10 mouse cellular contexts compared by ENCODE assay signal in genomic region chr1:194148416-194149364, GRCm38 (mm10).
DNase-seq lines count a peak whose midpoint lies in the region; ATAC-seq and TF ChIP-seq lines count a peak whose summit lies in the region.
"Had no signal": no experiment of that assay in that cellular context is flagged by ENCODE, and none has a peak within 500 bp of the region (broad histone marks: within the 10 kb centered on the region; RNA-seq: fewer than 3 reads in every experiment).

No protein-coding gene starts in this region.

- no peak for TF ChIP-seq EP300 in stomach, postnatal 0 days (optimal IDR thresholded peaks at IDR 0.05)

- H3K27me3 ChIP-seq in forebrain, embryonic 12.5 days: no peaks in the 10 kb centered on the region
- H3K27me3 ChIP-seq in forebrain, embryonic 11.5 days (ENCODE audit: control insufficient read depth, insufficient read depth, low read length): no peaks in the 10 kb centered on the region
- H3K27me3 ChIP-seq in kidney, adult 2 months (replicated peaks; ENCODE audit: control insufficient read depth, insufficient read depth, low read length): no peaks in the 10 kb centered on the region
- no peaks in the 10 kb centered on the region for H3K27me3 ChIP-seq in stomach, embryonic 14.5 days (ENCODE audit: control insufficient read depth, insufficient read depth, low read length)
- H3K27me3 ChIP-seq in stomach, postnatal 0 days (ENCODE audit: control insufficient read depth, insufficient read depth, low read length): no peaks in the 10 kb centered on the region

- H3K9me3 ChIP-seq in forebrain, embryonic 12.5 days: no peaks in the 10 kb centered on the region
- no peaks in the 10 kb centered on the region for H3K9me3 ChIP-seq in forebrain, embryonic 11.5 days (ENCODE audit: control insufficient read depth, low read length)
- no peaks in the 10 kb centered on the region for H3K9me3 ChIP-seq in stomach, embryonic 14.5 days (ENCODE audit: control insufficient read depth, low read depth, low read length)
- H3K9me3 ChIP-seq in stomach, postnatal 0 days (ENCODE audit: control insufficient read depth, low read length): no peaks in the 10 kb centered on the region

- no peak overlapping the region for H3K4me2 ChIP-seq in forebrain, embryonic 12.5 days
- H3K4me2 ChIP-seq in forebrain, embryonic 11.5 days (ENCODE audit: low read depth, low read length, severe bottlenecking): no peak overlapping the region
- H3K4me2 ChIP-seq in stomach, embryonic 14.5 days (replicated peaks; ENCODE audit: low read depth, low read length): no peak overlapping the region
- no peak overlapping the region for H3K4me2 ChIP-seq in stomach, postnatal 0 days (replicated peaks; ENCODE audit: low read depth)

- H3K9ac ChIP-seq in forebrain, embryonic 12.5 days: no peak overlapping the region
- no peak overlapping the region for H3K9ac ChIP-seq in forebrain, embryonic 11.5 days (ENCODE audit: low read length)
- H3K9ac ChIP-seq in stomach, embryonic 14.5 days (replicated peaks; ENCODE audit: low read depth, low read length): no peak overlapping the region
- H3K9ac ChIP-seq in stomach, postnatal 0 days (ENCODE audit: low read length): no peak overlapping the region
- H3K9ac ChIP-seq: liver, postnatal 0 days had no signal

- no peak overlapping the region for H3K4me3 ChIP-seq in forebrain, embryonic 12.5 days (replicated peaks)
- H3K4me3 ChIP-seq in forebrain, embryonic 11.5 days (ENCODE audit: low read depth, low read length): no peak overlapping the region
- H3K4me3 ChIP-seq in kidney, adult 2 months (ENCODE audit: insufficient read depth, low read depth, low read length): no peak overlapping the region
- H3K4me3 ChIP-seq in stomach, embryonic 14.5 days (ENCODE audit: low read depth, low read length): no peak overlapping the region
- H3K4me3 ChIP-seq in stomach, postnatal 0 days (ENCODE audit: low read depth, low read length): no peak overlapping the region

- TF ChIP-seq POLR2A in kidney, adult 2 months (IDR thresholded peaks at IDR 0.05; ENCODE audit: low read depth, low read length): no peak

- ATAC-seq in forebrain, embryonic 12.5 days (ENCODE audit: low FRiP score): peak; percentile 36; the same call in 1 of the 2 replicates
- no peak for ATAC-seq in forebrain, embryonic 11.5 days (replicated peaks; ENCODE audit: low FRiP score)
- ATAC-seq in stomach, embryonic 14.5 days (ENCODE audit: insufficient number of reproducible peaks, insufficient read depth, low FRiP score, low read depth): 0 out of 2 replicates have a peak, but pooled peaks have one; percentile 49
- no peak for ATAC-seq in stomach, postnatal 0 days (ENCODE audit: low FRiP score, low TSS enrichment)
- no peak for ATAC-seq in activated CD4-positive, CD25-positive, alpha-beta regulatory T cell, adult 4 months
- ATAC-seq: hindbrain, embryonic 16.5 days; liver, postnatal 0 days had no signal

- no peaks in the 10 kb centered on the region for H3K36me3 ChIP-seq in forebrain, embryonic 12.5 days (replicated peaks)
- no peaks in the 10 kb centered on the region for H3K36me3 ChIP-seq in forebrain, embryonic 11.5 days (ENCODE audit: control insufficient read depth, insufficient read depth, low read length)
- H3K36me3 ChIP-seq in kidney, adult 2 months (ENCODE audit: control insufficient read depth, insufficient read depth, low read length): no peaks in the 10 kb centered on the region
- no peaks in the 10 kb centered on the region for H3K36me3 ChIP-seq in stomach, embryonic 14.5 days (ENCODE audit: control insufficient read depth, insufficient read depth, low read length)
- no peaks in the 10 kb centered on the region for H3K36me3 ChIP-seq in stomach, postnatal 0 days (ENCODE audit: control insufficient read depth, insufficient read depth, low read length)

- WGBS in forebrain, embryonic 12.5 days: 73% methylated on average over 11 of the region's 11 CpGs
- WGBS in forebrain, embryonic 11.5 days: 82% methylated on average over 11 of the region's 11 CpGs
- 30% methylated on average over 11 of the region's 11 CpGs for WGBS in kidney, adult 2 months
- 58% methylated on average over 11 of the region's 11 CpGs for WGBS in stomach, embryonic 14.5 days
- 59% methylated on average over 11 of the region's 11 CpGs for WGBS in stomach, postnatal 0 days

- H3K27ac ChIP-seq in forebrain, embryonic 12.5 days: no peak overlapping the region
- H3K27ac ChIP-seq in forebrain, embryonic 11.5 days (ENCODE audit: low read depth, low read length): no peak overlapping the region
- H3K27ac ChIP-seq in kidney, adult 2 months (ENCODE audit: insufficient read depth, low read depth, low read length): no peak overlapping the region
- H3K27ac ChIP-seq in stomach, embryonic 14.5 days (ENCODE audit: low read length): no peak overlapping the region
- no peak overlapping the region for H3K27ac ChIP-seq in stomach, postnatal 0 days (replicated peaks)

- H3K4me1 ChIP-seq in forebrain, embryonic 12.5 days: no peaks in the 10 kb centered on the region
- H3K4me1 ChIP-seq in forebrain, embryonic 11.5 days (replicated peaks; ENCODE audit: control insufficient read depth, insufficient read depth, low read length): no peaks in the 10 kb centered on the region
- H3K4me1 ChIP-seq in kidney, adult 2 months (ENCODE audit: control insufficient read depth, insufficient read depth, low read length): no peaks in the 10 kb centered on the region
- no peaks in the 10 kb centered on the region for H3K4me1 ChIP-seq in stomach, embryonic 14.5 days (ENCODE audit: control insufficient read depth, insufficient read depth, low read length)
- no peaks in the 10 kb centered on the region for H3K4me1 ChIP-seq in stomach, postnatal 0 days (replicated peaks; ENCODE audit: control insufficient read depth, insufficient read depth)

- TF ChIP-seq CTCF in kidney, adult 2 months (conservative IDR thresholded peaks at IDR 0.05; ENCODE audit: insufficient read depth, insufficient read length, low read depth, low read length): no peak
- no peak for TF ChIP-seq CTCF in stomach, postnatal 0 days (IDR thresholded peaks at IDR 0.05; ENCODE audit: low read depth)

- no peak for DNase-seq in forebrain, embryonic 11.5 days (ENCODE audit: low spot score)
- peak; percentile 50 for DNase-seq in kidney, postnatal 10 days
- DNase-seq in kidney, adult 2 months: no peak
- DNase-seq in stomach, postnatal 0 days (ENCODE audit: low spot score): no peak
- peak; percentile 41 for DNase-seq in telencephalon, adult 2 months (ENCODE audit: low read depth, low spot score)
- DNase-seq: liver, postnatal 0 days had no signal

Comparison
In these comparisons a context has a peak if more than half of its experiments do, and no peak if none do; other contexts are left out.
1. ATAC-seq: peak in forebrain, embryonic 12.5 days (single experiment) and stomach, embryonic 14.5 days (single experiment); none in forebrain, embryonic 11.5 days (single experiment), stomach, postnatal 0 days (single experiment) and activated CD4-positive, CD25-positive, alpha-beta regulatory T cell, adult 4 months (single experiment).
2. DNase-seq: peak in kidney, postnatal 10 days (single experiment) and telencephalon, adult 2 months (single experiment); none in forebrain, embryonic 11.5 days (single experiment), kidney, adult 2 months (single experiment) and stomach, postnatal 0 days (single experiment).